ENCODE assay signal across 21 mouse cellular contexts in the genomic region with DNA sequence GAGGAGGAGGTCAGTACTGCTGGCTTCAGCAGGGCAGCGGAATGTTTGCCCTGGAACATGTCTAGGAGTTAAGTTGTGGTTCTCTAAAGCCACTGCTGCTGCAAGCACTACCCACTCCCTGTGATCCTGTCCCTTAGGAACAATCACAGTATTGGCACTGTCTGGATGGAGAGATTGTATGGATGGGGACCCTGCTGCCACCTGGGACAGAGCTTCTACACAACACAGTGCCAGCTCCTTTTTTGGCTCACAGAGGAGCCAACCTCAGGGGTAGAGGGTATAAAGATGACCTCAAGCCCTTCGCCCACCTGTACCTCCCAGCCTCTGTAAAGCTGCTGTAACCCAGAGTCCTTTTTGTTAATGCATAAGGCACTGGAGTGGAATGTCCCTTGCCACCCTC.
"Had no signal": no experiment of that assay in that cellular context is flagged by ENCODE, and none has a peak within 500 bp of the region (broad histone marks: within the 10 kb centered on the region; RNA-seq: fewer than 3 reads in every experiment).

No protein-coding gene starts in this region.

- H3K4me2 ChIP-seq: heart, embryonic 12.5 days; hindbrain, embryonic 13.5 days; hindbrain, embryonic 15.5 days; limb, embryonic 12.5 days; liver, embryonic 11.5 days; liver, embryonic 13.5 days had no signal

- H3K27ac ChIP-seq: heart, embryonic 10.5 days; hindbrain, embryonic 13.5 days; hindbrain, embryonic 15.5 days; hindbrain, postnatal 0 days; left cerebral cortex, adult 2 months; limb, embryonic 10.5 days; limb, embryonic 12.5 days; liver, embryonic 13.5 days had no signal

- DNase-seq: gastrocnemius, postnatal 14 days; gastrocnemius, postnatal 36 days; heart, adult 18-20 months; heart, postnatal 36 days; kidney, adult 18-20 months; kidney, adult 8-10 months; kidney, postnatal 10 days; kidney, postnatal 4 days; liver; liver, embryonic 13.5 days had no signal

- H3K9ac ChIP-seq: heart, embryonic 12.5 days; hindbrain, embryonic 15.5 days; limb, embryonic 12.5 days; liver, embryonic 13.5 days had no signal

- H3K4me1 ChIP-seq: hindbrain, embryonic 13.5 days; hindbrain, embryonic 15.5 days; limb, embryonic 10.5 days; limb, embryonic 12.5 days had no signal

- ATAC-seq: hindbrain, postnatal 0 days; intestine, embryonic 16.5 days had no signal

- H3K27me3 ChIP-seq: heart, embryonic 12.5 days; hindbrain, embryonic 13.5 days; hindbrain, embryonic 15.5 days; limb, embryonic 12.5 days; liver, embryonic 13.5 days had no signal

- H3K4me3 ChIP-seq: heart, embryonic 10.5 days; heart, embryonic 12.5 days; hindbrain, embryonic 13.5 days; hindbrain, embryonic 15.5 days; layer of hippocampus, adult 2 months; left cerebral cortex, adult 2 months; limb, embryonic 10.5 days; limb, embryonic 12.5 days; liver, embryonic 13.5 days had no signal

- H3K9me3 ChIP-seq: heart, embryonic 10.5 days; heart, embryonic 12.5 days; hindbrain, embryonic 13.5 days; hindbrain, embryonic 15.5 days; limb, embryonic 10.5 days; limb, embryonic 12.5 days; liver, embryonic 13.5 days had no signal
